Mouse (Mus musculus) ES-E14 (cell line): ENCODE data around the gene Rasal3.

Source experiments
- CHD2 ChIP-seq: IDR thresholded peaks from 2 replicates; pipeline ENCODE4 v1.6.1; 2014; ENCODE audit warnings: mild to moderate bottlenecking, low read depth, low read length, inconsistent platforms
- HCFC1 ChIP-seq: IDR thresholded peaks from 2 replicates; pipeline ENCODE4 v1.6.1; 2012; ENCODE audit warnings: low read length, inconsistent platforms, borderline replicate concordance; ENCODE audit not compliant: insufficient read depth
- MAFK ChIP-seq: IDR thresholded peaks from 2 replicates; pipeline ENCODE4 v1.6.1; 2014; ENCODE audit warnings: mild to moderate bottlenecking, low read depth, low read length, inconsistent platforms; ENCODE audit not compliant: insufficient read depth

DNA sequence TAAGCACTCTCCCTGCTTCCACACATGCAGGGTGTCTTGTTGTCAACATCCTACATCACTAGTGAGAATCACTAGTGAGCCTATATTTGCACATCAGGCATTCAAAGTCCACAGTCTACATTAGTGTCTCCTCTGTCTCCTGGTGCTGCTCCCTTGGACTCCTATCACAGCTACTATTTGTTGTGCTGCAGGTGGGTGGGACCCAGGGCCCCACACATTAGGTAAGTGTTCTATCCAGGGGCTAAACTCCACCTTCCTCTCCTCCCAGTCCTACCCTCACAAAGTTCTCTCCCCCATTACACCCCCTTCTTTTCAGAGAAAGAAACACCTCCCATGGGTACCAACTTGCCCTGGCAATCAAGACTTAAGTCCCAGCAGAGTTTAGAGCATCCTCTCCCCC lies 23.2 kb upstream of the Rasal3 start:
- TF ChIP-seq CHD2 (no peak), MAFK (no peak), HCFC1 (no peak)
